In genomic region chr16:56066113-56066512, GRCm38 (mm10) we compare ENCODE assay signal across 20 mouse cellular contexts.
"Had no signal": no experiment of that assay in that cellular context is flagged by ENCODE, and none has a peak within 500 bp of the region (broad histone marks: within the 10 kb centered on the region; RNA-seq: fewer than 3 reads in every experiment).

No protein-coding gene starts in this region.

- H3K4me1 ChIP-seq: lung, embryonic 15.5 days; neural tube, embryonic 13.5 days; neural tube, embryonic 15.5 days had no signal

- H3K36me3 ChIP-seq: lung, embryonic 15.5 days; midbrain, embryonic 10.5 days; neural tube, embryonic 13.5 days; neural tube, embryonic 15.5 days; stomach, embryonic 15.5 days had no signal

- DNase-seq: lung, adult 2 months; lung, postnatal 14 days; lung, postnatal 36 days; midbrain, embryonic 14.5 days; retina, postnatal 1 day; right cerebral cortex, adult 18-20 months; right cerebral cortex, postnatal 25 days; thymus, adult 2 months; thymus, postnatal 25 days; thymus, postnatal 4 days had no signal

- H3K9ac ChIP-seq: liver, embryonic 14.5 days; lung, embryonic 15.5 days; neural tube, embryonic 13.5 days; neural tube, embryonic 15.5 days; stomach, embryonic 15.5 days had no signal

- ATAC-seq: lung, postnatal 0 days; midbrain, embryonic 16.5 days had no signal

- H3K27me3 ChIP-seq: lung, embryonic 15.5 days; neural tube, embryonic 13.5 days; neural tube, embryonic 15.5 days; stomach, embryonic 15.5 days had no signal

- H3K4me2 ChIP-seq: lung, embryonic 15.5 days; neural tube, embryonic 13.5 days; neural tube, embryonic 15.5 days; stomach, embryonic 15.5 days had no signal

- H3K4me3 ChIP-seq: lung, embryonic 15.5 days; midbrain, embryonic 10.5 days; myocyte; neural tube, embryonic 13.5 days; neural tube, embryonic 15.5 days; stomach, embryonic 15.5 days had no signal

- H3K9me3 ChIP-seq: lung, embryonic 15.5 days; midbrain, embryonic 10.5 days; neural tube, embryonic 13.5 days; neural tube, embryonic 15.5 days; stomach, embryonic 15.5 days had no signal

- H3K27ac ChIP-seq: liver, embryonic 14.5 days; lung, embryonic 15.5 days; midbrain, embryonic 10.5 days; neural tube, embryonic 13.5 days; neural tube, embryonic 15.5 days; stomach, embryonic 15.5 days; stomach, postnatal 0 days had no signal
